Mouse (Mus musculus) lung, adult 2 months (tissue): ENCODE measurements around the gene Tmem53.

Source experiments
- CTCF ChIP-seq: fragments of 200-500 bp; IDR thresholded peaks from 2 replicates; pipeline ENCODE4 v1.5.1; 2011; ENCODE audit warnings: mild to moderate bottlenecking, low read length, control low read depth; ENCODE audit not compliant: insufficient read depth
- POLR2A ChIP-seq: fragments of 200-500 bp; IDR thresholded peaks from 2 replicates; pipeline ENCODE4 v1.6.1; 2011; ENCODE audit warnings: low read depth, mild to moderate bottlenecking, control low read depth, low read length, borderline replicate concordance; ENCODE audit errors: extremely low read depth

GRCm38 (mm10) chr4:117262987-117263386, 11.2 kb downstream of the Tmem53 start:
- TF ChIP-seq CTCF (no peak), POLR2A (no peak)
